Mouse (Mus musculus): ENCODE data around the gene Alpk1.

Alpk1 gene

DNA sequence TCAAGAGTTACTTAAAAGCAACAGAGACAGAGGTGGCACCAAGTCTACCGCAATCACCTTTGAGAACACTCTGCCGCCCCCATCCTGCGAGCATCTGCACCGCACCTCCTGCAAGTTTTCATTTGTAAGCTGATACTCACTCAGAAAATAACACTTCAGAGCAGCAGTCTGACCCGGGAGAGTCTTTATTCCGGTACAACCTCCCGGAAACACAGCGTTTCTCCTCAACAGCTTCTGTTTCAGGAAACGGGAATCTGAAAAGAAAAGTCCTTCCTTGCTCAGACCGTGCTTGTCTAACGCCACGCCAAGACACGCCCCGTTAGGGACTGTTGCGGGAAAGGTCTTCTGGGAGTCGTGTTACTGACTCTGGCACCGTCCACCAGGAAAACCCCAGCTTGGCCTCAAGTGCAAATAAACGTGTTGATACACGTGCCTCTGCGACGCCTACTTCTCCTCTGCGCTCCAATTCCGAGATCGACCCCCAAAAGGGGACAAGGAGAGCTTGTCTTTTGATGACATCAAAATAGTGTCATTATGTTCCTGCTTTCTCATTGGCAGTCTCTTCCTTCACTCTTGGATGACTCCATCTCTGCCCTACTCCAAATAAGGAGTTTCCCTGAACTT is at the start of gene Alpk1:
Gene Alpk1, minus strand, starts transcription at position 507 of the 624 bp plus-strand sequence.
- DNase-seq = peak in 1 of 2 experiments; percentile 19

DNA sequence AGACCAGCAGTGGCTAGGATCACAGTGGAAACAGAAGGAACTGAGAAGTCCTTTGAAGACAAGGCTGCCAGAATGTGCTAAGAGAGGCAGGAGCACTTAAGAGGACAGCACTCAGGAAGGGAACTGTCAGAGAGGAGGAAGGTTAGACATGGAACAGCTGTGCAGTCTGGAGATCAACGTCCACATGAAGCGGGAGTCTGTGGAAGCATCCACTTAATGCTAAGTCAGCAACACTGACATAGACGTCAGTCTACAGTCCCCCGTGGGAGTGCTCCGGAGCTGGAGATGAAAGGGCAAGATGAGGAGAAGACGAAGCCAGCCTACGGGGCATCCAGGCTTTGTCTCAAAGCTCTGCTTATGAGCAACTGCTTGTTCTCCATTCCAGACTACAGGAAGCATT is 46.8 kb upstream of the Alpk1 start:
- DNase-seq = no peak

- DNase-seq = no peak
These were observed 46.2 kb upstream of the Alpk1 start for GRCm38 (mm10) chr3:127826503-127826902.

- no peak for DNase-seq
These were observed 43.8 kb upstream of the Alpk1 start for GRCm38 (mm10) chr3:127823886-127824863.

DNA sequence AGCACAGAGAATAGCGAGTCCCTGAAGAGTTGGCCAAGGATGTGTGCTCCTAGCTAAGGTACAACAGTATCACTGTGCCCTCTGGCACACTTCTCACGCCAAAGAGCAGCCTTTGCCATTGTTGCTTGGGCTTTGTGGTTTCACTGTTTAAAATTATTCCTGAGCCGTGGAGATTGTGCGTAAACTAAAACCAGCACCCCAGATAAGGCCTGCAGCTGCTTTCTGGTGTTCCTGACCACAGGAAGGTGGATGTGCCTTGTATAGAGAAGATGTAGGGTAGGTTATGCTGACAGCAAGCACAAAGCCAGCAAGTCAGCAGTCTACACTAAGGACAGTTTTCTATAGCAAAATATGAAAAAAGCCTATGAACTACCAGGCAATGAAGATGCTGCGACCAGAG is 40.9 kb upstream of the Alpk1 start:
- no peak for DNase-seq

DNA sequence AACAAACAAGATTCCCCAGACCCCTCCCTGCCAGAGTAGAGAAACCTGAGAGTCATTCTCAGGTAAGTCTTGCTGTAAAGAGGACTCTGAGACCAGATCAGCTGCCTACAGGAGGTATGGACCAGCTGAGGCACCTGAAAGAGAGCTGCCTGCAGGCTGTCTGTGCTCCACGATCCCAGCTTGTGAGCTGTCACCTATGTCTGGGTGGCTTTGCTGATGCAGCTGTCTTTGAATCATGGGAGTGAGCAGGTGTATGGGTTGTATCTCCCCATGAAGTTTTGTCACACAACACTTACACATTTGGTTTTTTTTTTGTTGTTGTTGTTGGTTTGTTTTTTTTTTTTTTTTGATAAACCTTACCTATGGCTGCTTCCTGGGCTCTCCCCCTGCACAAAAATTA is 40.1 kb upstream of the Alpk1 start:
- DNase-seq = no peak

DNA sequence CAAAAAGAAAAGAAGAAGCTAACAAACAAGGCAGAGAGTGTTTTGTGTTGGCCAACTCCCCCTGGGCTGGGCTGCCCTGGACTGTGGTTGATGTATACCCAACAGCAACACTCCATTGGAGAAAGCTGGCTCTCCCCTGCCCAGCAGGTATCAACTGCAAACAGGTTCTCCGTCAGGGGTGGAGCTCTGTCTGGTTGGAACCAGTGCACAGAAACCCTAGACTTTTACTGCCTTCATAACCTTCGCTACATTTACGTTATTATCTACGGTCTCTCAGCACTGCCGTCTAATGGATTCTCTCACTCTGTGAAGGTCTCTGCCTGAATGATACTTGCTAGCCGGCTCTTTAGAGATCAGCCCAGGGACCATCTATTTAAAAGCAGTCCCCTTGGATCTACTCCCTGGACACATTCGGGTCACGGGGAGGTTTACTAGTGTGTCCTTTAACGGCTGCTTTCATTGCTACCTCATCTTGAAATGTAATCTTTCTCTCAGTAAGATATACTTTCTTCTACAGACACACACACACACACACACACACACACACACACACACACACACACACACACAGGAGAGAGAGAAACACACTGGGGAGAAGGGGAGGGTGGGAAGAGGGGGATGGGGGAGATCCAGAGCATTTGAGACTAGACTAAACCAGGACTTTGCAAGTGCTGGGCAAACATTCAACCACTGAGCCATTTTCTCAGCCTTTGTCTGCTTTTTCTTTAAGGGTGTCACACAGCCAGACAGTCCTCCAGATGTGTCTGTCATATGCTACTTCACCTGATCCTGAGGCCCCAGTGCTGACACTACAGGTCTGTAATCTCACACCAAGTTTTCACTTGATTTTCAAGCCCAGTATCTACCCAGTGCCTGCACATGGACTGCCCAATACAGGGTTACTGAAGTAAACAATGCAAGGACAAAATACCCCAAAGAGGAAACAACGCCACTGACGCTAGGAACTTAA is 38.7 kb upstream of the Alpk1 start:
- no peak for DNase-seq

GRCm38 (mm10) chr3:127817120-127817683 is 36.9 kb upstream of the Alpk1 start:
- DNase-seq = no peak

DNA sequence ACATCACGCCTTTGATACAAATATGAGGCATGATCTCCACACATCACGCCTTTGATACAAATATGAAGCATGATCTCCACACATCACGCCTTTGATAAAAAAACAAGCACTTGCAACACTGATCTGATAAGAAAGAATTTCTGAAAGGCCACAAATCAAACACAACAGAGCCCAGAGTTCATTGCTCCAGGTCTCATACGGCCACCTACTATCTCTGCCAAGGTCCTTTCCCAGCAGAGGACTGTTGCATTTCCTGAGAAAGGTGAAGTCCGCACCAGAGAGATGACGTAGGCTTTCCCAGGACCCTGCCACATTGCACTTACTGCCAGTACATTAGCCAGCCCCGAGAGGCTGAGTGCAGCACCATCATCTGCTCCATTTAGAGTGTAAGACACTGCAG is 28.8 kb upstream of the Alpk1 start:
- no peak for DNase-seq

GRCm38 (mm10) chr3:127807846-127808245 is 27.5 kb upstream of the Alpk1 start:
- no peak for DNase-seq

GRCm38 (mm10) chr3:127805991-127806390 is 25.7 kb upstream of the Alpk1 start:
- DNase-seq = no peak

GRCm38 (mm10) chr3:127805071-127805470 is 24.7 kb upstream of the Alpk1 start:
- no peak for DNase-seq

DNA sequence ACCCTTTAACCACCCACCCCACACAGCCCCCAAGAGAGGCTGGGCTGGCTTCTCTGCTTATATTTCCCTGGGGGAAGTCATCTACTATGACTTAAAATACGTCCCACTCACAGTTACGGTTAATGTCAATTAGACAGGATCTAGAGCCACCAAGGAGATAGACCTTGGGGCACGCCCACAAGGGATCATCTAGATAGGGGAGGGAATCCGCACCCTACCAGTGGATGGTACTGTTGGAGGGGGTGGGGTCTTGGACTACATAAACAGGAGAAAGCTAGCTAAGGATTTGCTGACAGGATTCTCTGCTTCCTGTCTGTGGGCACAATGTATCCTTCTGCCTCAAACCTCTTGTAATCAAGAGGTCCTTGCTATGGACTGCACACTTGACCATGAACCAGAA is 24.1 kb upstream of the Alpk1 start:
- DNase-seq = no peak

- no peak for DNase-seq
These were observed 22.5 kb upstream of the Alpk1 start for GRCm38 (mm10) chr3:127802814-127803213.

DNA sequence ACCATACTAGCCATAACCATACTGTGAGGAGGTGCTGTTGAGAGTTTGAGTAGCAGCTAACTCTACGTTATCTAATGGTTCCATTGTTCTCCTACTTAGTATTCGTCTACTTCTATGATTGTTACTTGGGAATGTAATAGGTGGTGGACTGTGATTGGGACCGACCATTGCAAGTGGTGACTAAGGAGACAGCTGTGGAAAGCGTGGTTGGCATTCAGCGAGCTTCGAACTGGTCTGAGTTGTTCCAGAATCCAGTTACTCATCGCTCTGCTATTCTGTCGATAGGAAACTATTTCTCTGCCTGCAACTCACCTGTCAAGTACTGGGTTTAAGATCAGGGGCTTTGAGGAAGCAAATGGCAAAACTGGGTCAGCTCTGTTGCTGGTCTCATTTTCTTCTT is 20.8 kb upstream of the Alpk1 start:
- no peak for DNase-seq

DNA sequence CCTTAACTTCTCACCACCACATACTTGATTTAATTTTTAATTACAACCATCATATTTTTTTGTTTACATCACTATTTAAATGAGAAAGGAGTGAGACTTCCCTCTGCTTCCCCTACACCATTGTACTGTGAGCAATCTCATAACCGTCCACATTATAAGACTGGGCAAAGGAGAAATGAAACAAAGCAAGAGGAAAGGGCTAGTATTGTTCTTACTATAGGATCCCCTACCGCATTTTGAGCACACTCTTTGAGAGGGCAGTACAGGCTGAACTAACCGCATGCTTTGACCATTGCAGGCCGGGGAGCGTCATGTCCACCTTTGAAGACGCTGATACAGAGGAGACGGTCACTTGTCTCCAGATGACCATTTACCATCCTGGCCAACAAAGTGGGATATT is 15.9 kb upstream of the Alpk1 start:
- DNase-seq = no peak

GRCm38 (mm10) chr3:127795762-127796161 is 15.4 kb upstream of the Alpk1 start:
- DNase-seq = no peak

- no peak for DNase-seq
These were observed 12.7 kb upstream of the Alpk1 start for GRCm38 (mm10) chr3:127793022-127793421.

- DNase-seq = no peak
These were observed 11.6 kb upstream of the Alpk1 start for GRCm38 (mm10) chr3:127791595-127792561.

DNA sequence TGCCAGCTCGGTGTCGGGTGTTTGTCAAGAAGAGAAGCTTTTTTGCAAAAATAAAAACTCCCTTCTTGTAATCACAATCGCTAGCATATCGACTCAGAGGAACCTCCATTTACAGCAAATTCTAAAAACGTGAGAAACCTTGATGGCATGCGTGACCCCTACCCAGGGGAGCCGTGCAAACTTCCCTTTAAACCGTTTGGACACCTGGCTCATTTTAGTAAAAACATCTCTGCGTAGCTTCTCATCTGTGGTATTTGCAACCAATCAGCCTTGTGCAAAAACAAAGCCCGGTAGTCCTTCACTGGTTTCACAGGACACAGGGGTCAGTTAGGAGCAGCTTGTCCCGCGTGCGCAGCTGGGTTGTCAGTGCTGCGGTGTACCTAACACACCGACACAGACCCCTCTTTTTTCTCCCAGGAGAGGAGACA is 10.7 kb upstream of the Alpk1 start:
- DNase-seq = no peak

Measured in cerebellum, adult 18-20 months (tissue).